Mouse (Mus musculus) G1E-ER4 (cell line): ENCODE measurements around the gene Acot8. TPM values are rescaled to one million over a fixed set of nuclear protein-coding genes. Genes with fewer than 3 reads are reported as not detected.

ENCODE experiments used
- GATA1 ChIP-seq: IDR thresholded peaks from one replicate; pipeline ENCODE4 v1.8.0; 2012; ENCODE audit warnings: low read length, inconsistent platforms
- polyA plus RNA-seq: library from polyadenylated mRNA; stranded (reverse); fragments of >175 nt; gene quantifications from 2 replicates; pipeline ENCODE4 v1.2.3, GENCODE M21; 2012

The Acot8 gene
- 34.2 and 58.7 TPM in 2 replicates for polyA plus RNA-seq

GRCm38 (mm10) chr2:164804533-164805331 is at the start of gene Acot8, which contains the start of gene Zswim3:
TSS of gene Acot8 (minus strand) at chr2:164804882.
TSS of gene Zswim3 (plus strand) at chr2:164805098.
- TF ChIP-seq GATA1, result no peak

GRCm38 (mm10) chr2:164850061-164850460 is 45.4 kb upstream of the Acot8 start:
- TF ChIP-seq GATA1, result no peak

GRCm38 (mm10) chr2:164845782-164846181 is 41.1 kb upstream of the Acot8 start:
- TF ChIP-seq GATA1, result no peak

GRCm38 (mm10) chr2:164835164-164835563 is 30.5 kb upstream of the Acot8 start:
- TF ChIP-seq GATA1, result no peak

- no peak for TF ChIP-seq GATA1
These were observed 29.8 kb upstream of the Acot8 start for GRCm38 (mm10) chr2:164834531-164834930.

GRCm38 (mm10) chr2:164833314-164833959 is 28.8 kb upstream of the Acot8 start, which contains the start of gene Neurl2:
TSS of gene Neurl2 (minus strand) at chr2:164833456.
- TF ChIP-seq GATA1, result no peak

- TF ChIP-seq GATA1, result no peak
These were observed 28.1 kb upstream of the Acot8 start, which contains the start of gene Ctsa for GRCm38 (mm10) chr2:164832748-164833301. TSS of gene Ctsa (plus strand) at chr2:164832873.

- no peak for TF ChIP-seq GATA1
These were observed 27.5 kb upstream of the Acot8 start for GRCm38 (mm10) chr2:164832032-164832747.

GRCm38 (mm10) chr2:164831029-164831428 is 26.3 kb upstream of the Acot8 start:
- TF ChIP-seq GATA1, result no peak

- TF ChIP-seq GATA1, result no peak
These were observed 24.4 kb upstream of the Acot8 start for GRCm38 (mm10) chr2:164829090-164829489.

- TF ChIP-seq GATA1, result no peak
These were observed 23.8 kb upstream of the Acot8 start, which contains the start of gene Spata25 for GRCm38 (mm10) chr2:164828437-164828836. TSS of gene Spata25 (minus strand) at chr2:164828537.

- no peak for TF ChIP-seq GATA1
These were observed 22.6 kb upstream of the Acot8 start for GRCm38 (mm10) chr2:164827146-164827850.

GRCm38 (mm10) chr2:164825521-164825920 is 20.8 kb upstream of the Acot8 start:
- no peak for TF ChIP-seq GATA1

- TF ChIP-seq GATA1, result no peak
These were observed 19.3 kb upstream of the Acot8 start for GRCm38 (mm10) chr2:164823969-164824368.

GRCm38 (mm10) chr2:164823181-164823585 is 18.5 kb upstream of the Acot8 start:
- no peak for TF ChIP-seq GATA1
